Mouse (Mus musculus): ENCODE results near the gene Idi1.
"Not testable (repeated sequence)": the region's sequence is repeated elsewhere in the genome, so short reads cannot be mapped to it uniquely, and the experiment has no call there.

Gene Idi1

DNA sequence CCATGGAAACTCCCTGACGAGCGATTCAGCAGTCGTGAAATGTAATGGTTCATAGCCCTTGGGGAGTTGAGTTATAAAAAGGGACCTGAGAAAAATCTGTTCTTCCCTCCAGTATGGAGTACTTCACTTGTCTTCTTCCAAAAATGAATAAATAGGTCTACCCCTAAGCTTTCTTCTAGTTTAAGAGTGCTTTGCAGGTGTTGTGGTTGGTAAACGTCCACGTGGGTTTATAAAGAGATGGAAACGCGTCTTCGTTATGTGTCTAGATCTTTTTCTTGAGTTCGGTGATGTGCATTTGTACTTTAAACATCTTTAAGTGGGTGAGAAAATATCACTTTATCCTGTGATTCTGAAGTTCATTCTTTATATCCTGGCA is 872 bp downstream of the Idi1 start:
- no peak for ATAC-seq (ENCODE audit: low TSS enrichment)

DNA sequence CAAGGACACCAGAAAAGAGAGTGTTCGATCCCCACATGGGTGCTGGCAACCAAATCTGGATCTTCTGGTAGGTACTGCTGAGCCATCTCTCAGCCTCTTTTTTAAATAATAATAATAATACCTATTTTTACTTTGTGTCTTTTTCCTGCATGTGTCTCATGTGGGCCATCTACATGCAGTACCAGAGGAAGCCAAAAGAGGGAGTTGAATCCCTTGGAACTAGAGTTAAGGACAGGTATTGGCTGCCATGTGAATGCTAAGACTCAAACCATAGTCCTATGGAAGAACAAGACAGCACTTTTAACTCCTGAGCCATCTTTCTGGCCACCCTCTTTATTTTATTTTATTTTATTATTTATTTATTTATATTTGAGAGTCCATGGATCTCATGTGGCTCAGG is 3.3 kb downstream of the Idi1 start:
- ATAC-seq (ENCODE audit: low TSS enrichment): no peak

DNA sequence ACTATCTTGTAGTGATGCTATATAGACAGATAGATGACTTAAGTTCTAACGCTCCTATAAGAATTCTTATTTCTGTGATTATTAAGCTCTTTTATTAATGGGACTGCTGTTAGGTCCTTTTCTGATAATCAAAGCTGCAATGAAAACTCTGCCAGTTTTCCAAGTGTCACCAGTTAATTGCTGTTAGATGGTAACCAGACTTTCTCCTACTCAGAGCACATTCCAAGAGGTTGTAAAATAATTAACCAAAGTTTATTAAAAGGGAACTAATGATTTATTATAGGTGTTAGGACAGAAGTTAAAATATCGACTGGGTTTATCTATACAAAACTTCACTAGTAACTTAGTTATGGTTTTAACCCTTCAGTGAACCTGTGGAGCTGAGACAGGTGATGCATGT is 20.7 kb downstream of the Idi1 start:
- not testable (repeated sequence) for ATAC-seq (ENCODE audit: low TSS enrichment)

DNA sequence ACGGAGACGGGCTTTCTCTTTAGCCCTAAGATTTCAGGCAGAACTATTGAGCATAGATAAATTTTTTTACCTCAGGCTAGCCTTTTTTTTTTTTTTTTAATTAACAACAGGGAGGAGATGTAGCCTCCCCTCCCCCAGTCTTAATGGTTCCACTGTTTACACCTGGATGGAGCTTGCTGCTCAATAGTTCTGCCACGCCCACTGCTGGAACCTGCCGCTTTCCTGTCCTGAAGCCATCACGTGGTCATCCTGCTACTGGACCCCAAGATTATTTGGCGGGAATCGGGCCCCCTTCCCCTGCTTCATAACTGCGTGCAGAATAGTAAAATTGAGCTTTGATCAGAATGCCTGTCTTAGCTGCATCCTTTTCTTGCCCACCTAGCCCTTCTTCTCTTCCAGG is 28.6 kb downstream of the Idi1 start:
- not testable (repeated sequence) for ATAC-seq (ENCODE audit: low TSS enrichment)

DNA sequence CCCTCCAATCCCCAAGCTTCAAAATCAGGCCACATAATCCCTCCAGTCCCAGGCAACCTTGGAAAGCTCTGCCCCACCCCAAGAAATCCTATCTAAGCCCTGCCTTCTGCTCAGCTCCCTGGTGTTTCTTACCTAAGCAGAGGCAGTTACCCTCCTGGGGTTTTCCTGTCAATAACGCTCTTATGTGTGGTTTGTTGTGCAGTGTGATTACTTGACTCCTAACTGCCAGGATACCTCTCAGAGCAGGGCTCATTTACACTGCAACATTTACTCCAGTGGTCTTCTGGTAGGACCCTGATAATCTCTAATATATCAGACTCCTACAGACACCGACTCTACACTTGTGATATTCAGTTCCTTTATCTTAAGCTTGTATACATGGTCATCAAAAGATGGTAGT is 48.2 kb downstream of the Idi1 start:
- no peak for ATAC-seq (ENCODE audit: low TSS enrichment)

DNA sequence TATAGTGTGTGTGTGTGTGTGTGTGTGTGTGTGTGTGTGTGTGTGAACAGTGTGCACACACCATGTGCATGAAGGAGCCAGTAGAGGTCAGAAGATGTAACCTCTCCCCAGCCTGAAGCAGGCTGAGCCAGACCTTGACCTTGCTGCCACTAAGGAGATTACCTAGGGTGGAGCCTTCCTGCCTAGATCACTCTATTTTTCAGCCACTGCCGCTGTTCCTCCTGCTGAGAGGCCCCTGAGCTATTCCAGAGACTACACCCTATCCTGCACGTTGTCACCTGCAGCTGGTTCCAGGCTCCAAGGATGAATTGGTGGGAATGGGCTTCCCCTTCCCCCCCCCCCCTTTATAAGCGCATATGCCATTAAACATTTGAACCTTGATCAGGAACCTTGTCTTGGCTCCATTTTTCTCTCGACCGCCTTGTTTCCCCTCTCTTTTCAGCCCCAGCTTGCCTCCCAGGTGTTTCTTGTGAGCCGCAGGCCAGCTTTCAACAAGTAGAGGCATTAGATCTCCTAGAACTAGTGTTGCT is 52.4 kb downstream of the Idi1 start:
- not testable (repeated sequence) for ATAC-seq (ENCODE audit: low TSS enrichment)

DNA sequence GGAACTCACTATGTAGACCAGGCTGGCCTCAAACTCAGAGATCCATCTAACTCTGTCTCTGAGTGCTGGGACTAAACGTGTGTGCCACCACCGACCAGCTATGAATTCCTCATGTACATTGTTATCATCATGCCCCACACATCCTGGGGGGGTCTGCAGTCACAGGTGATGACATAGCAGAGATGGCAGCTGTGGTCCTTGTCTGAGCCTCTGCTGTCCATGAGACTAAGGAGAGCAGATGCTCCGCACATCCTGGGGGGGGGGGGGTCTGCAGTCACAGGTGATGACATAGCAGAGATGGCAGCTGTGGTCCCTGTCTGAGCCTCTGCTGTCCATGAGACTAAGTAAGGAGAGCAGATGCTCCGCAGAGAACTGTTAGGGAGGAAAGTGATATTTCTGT is 55.8 kb downstream of the Idi1 start:
- not testable (repeated sequence) for ATAC-seq (ENCODE audit: low TSS enrichment)

DNA sequence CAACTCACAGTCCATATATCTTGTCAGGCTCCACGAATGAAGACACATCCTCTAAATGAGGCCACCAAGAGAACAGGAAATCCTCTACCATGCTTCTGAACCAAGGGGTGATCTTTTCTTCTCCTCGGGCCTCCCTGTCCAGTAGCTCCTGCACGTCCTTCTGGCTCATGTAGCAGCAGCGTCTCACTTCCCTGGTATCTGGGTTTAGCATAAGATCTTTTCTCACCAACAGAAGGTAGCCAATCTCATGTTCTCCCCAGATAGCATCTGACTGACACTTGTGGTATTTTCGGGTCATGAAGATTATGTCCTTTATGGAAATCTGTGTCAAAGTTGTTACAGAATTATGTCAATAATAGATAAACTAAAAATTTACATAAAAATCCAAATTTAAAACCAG is 56.4 kb downstream of the Idi1 start:
- not testable (repeated sequence) for ATAC-seq (ENCODE audit: low TSS enrichment)
